Mouse (Mus musculus) intestine, embryonic 14.5 days (tissue): ENCODE data around the gene Manf. TPM values are rescaled to one million over a fixed set of nuclear protein-coding genes. Genes with fewer than 3 reads are reported as not detected.

Experiments
- polyA plus RNA-seq: library from polyadenylated mRNA; unstranded; fragments of >200 nt; fragmentation: Nextera tagmentation; extraction: Ambion mirVana; gene quantifications from 2 replicates; pipeline ENCODE4 v1.2.1, GENCODE M21; 2014

Gene Manf
- polyA plus RNA-seq, 1 experiment from 2014 or later: 260 TPM

Other genes starting within 250 kb of the Manf start
- not detected in 2 replicates for gene Grm2, start 235.9 kb downstream of the Manf start, polyA plus RNA-seq
- 47.8 and 49.8 TPM in 2 replicates for gene Tex264, start 206.1 kb downstream of the Manf start, polyA plus RNA-seq
- 4.7 and 5.5 TPM in 2 replicates for gene Rad54l2, start 102.8 kb downstream of the Manf start, polyA plus RNA-seq
- 24.1 and 30.5 TPM in 2 replicates for gene Dcaf1, start 70.1 kb downstream of the Manf start, polyA plus RNA-seq
- gene Rbm15b, start 4.6 kb downstream of the Manf start, polyA plus RNA-seq: 14.8 and 16.1 TPM in 2 replicates